Mouse (Mus musculus) lung, postnatal 0 days (tissue): ENCODE measurements around the gene Pex12. TPM values are rescaled to one million over a fixed set of nuclear protein-coding genes. Genes with fewer than 3 reads are reported as not detected.

Source experiments
- ATAC-seq: fragments of 200-750 bp; cut with Nextera tagmentation; 2 replicates; pipeline ENCODE4 v1.8.0; 2017; ENCODE audit warnings: moderate library complexity
- DNase-seq: peaks from one replicate; pipeline ENCODE4 v3.0.0-alpha.2; 2016; ENCODE audit warnings: low spot score
- H3K27ac ChIP-seq: fragments of 300-500 bp; sonication (generic); 2 replicates; pipeline ENCODE4 v1.5.1; 2014; ENCODE audit warnings: antibody characterized with exemption, mild to moderate bottlenecking, low read length, mixed read lengths
- H3K27me3 ChIP-seq: fragments of 300-500 bp; sonication (generic); replicated peaks from 2 replicates; pipeline ENCODE4 v1.6.1; 2014; ENCODE audit warnings: low read length, mixed read lengths; ENCODE audit not compliant: insufficient read depth
- H3K36me3 ChIP-seq: fragments of 300-500 bp; sonication (generic); 2 replicates; pipeline ENCODE4 v1.6.1; 2014; ENCODE audit warnings: low read length, mixed read lengths; ENCODE audit not compliant: insufficient read depth
- H3K4me1 ChIP-seq: fragments of 300-500 bp; sonication (generic); 2 replicates; pipeline ENCODE4 v1.6.1; 2014; ENCODE audit warnings: antibody characterized with exemption, low read depth, low read length, mixed read lengths; ENCODE audit not compliant: insufficient read depth
- H3K4me2 ChIP-seq: fragments of 300-500 bp; sonication (generic); replicated peaks from 2 replicates; pipeline ENCODE4 v1.6.1; 2014; ENCODE audit warnings: low read depth, mild to moderate bottlenecking, low read length, moderate library complexity, mixed read lengths
- H3K4me3 ChIP-seq: fragments of 300-500 bp; sonication (generic); 2 replicates; pipeline ENCODE4 v1.5.1; 2014; ENCODE audit warnings: low read depth, low read length
- H3K9ac ChIP-seq: fragments of 300-500 bp; sonication (generic); replicated peaks from 2 replicates; pipeline ENCODE4 v1.6.1; 2014; ENCODE audit warnings: low read depth, mild to moderate bottlenecking
- H3K9me3 ChIP-seq: fragments of 300-500 bp; sonication (generic); 2 replicates; pipeline ENCODE4 v1.6.1; 2016; ENCODE audit warnings: low read length, mixed read lengths
- CTCF ChIP-seq: IDR thresholded peaks from 2 replicates; pipeline ENCODE4 v1.5.1; 2016; ENCODE audit warnings: antibody characterized with exemption, mild to moderate bottlenecking
- EP300 ChIP-seq: IDR thresholded peaks from 2 replicates; pipeline ENCODE4 v1.6.1; 2016; ENCODE audit warnings: antibody characterized with exemption, mild to moderate bottlenecking, control low read depth
- WGBS: fragments of 180-500 bp; shearing (Covaris S2); extraction: QIAGEN DNeasy Blood & Tissue Kit; methylation state at CpG from one replicate; pipeline ENCODE4 v1.1.7; 2014; 5-methylcytosine and 5-hydroxymethylcytosine counted together
- polyA plus RNA-seq: library from polyadenylated mRNA; unstranded; fragments of >200 nt; fragmentation: Nextera tagmentation; extraction: Ambion mirVana; gene quantifications from 2 replicates; pipeline ENCODE4 v1.2.1, GENCODE M21; 2015

Gene Pex12
- polyA plus RNA-seq, 1 experiment from 2014 or later: 9.0 TPM

DNA sequence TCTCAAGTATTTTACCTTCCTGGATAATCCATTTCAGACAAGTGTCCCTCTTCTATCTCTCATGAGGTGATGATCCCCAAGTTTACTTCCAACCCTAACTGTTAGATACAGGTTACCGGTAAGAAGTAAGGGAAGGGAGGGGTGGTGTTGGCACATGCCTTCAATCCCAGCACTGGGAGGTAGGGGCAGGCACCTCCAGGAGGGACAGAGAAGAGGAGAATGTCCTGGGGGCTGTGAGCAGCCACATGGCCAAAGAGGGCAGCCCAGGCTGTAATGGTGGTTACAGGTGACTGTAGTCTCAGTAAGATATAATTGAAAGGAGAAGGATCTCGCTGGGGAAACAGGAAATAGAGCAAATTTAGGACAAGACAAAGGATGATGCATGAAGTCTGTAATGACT is 20.3 kb downstream of the Pex12 start:
- DNase-seq (no peak), ATAC-seq (no peak)
- WGBS: 40% methylated on average over 2 of the region's 2 CpGs
- H3K36me3 ChIP-seq: no peaks in the 10 kb centered on the region
- H3K9me3 ChIP-seq: no peaks in the 10 kb centered on the region
- no peaks in the 10 kb centered on the region for H3K4me1 ChIP-seq
- H3K27me3 ChIP-seq: no peaks in the 10 kb centered on the region
- TF ChIP-seq EP300: no peak
- no peak for TF ChIP-seq CTCF
- H3K9ac ChIP-seq: no peak overlapping the region
- no peak overlapping the region for H3K27ac ChIP-seq
- H3K4me3 ChIP-seq: no peak overlapping the region
- no peak overlapping the region for H3K4me2 ChIP-seq

DNA sequence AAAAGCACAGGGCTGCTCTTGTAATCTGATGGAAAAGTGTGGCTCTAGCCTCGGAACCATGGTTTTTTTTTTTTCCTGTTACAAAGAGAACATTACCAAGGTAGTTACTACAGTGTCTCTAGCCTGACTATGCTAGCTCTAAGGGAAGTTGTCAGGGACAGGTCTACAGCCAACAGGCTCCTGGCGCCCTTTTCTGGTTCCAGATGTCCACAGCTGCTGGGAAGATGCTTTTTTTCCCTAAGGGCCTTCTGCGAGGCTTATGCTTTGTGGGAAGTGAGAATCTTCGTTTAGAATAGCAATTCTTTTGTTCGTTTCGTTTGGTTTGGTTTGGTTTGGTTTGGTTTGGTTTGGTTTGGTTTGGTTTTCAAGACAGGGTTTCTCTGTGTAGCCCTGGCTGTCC is 22.7 kb downstream of the Pex12 start:
- H3K36me3 ChIP-seq: no peaks in the 10 kb centered on the region
- DNase-seq (no peak), ATAC-seq (no peak)
- TF ChIP-seq CTCF: no peak
- TF ChIP-seq EP300: no peak
- no peak overlapping the region for H3K4me3 ChIP-seq
- H3K27ac ChIP-seq: no peak overlapping the region
- no peak overlapping the region for H3K9ac ChIP-seq
- H3K4me1 ChIP-seq: no peaks in the 10 kb centered on the region
- H3K27me3 ChIP-seq: no peaks in the 10 kb centered on the region
- H3K4me2 ChIP-seq: no peak overlapping the region
- H3K9me3 ChIP-seq: no peaks in the 10 kb centered on the region
- 66% methylated on average over 6 of the region's 6 CpGs for WGBS

DNA sequence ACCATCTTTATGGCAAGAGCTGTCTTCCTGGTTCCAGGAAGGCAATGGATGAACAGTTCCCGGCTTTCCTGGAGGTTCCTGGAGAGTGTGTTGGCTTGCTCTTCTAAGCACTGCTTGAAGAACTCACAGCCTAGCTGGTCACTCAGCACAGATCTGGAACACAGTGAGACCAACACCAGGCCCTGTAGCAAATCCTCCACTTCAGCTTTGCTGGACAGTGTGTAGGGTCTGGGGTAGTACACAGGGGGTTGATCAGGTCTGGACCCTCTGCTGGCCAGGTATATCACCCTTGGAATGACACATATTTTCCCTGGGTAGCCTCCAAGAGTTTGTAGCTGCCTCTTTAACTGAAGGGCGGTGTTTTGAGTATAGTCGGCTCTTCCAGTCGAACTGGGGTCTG is 23.4 kb downstream of the Pex12 start:
- Histone ChIP-seq H3K9me3 (no peaks in the 10 kb centered on the region), H3K9ac (no peak overlapping the region), H3K27me3 (no peaks in the 10 kb centered on the region), H3K4me2 (no peak overlapping the region), H3K4me3 (no peak overlapping the region), H3K36me3 (no peaks in the 10 kb centered on the region), H3K27ac (no peak overlapping the region), H3K4me1 (no peaks in the 10 kb centered on the region)
- TF ChIP-seq CTCF (no peak), EP300 (no peak)
- DNase-seq (no peak), ATAC-seq (no peak)
- 71% methylated on average over 4 of the region's 4 CpGs for WGBS

DNA sequence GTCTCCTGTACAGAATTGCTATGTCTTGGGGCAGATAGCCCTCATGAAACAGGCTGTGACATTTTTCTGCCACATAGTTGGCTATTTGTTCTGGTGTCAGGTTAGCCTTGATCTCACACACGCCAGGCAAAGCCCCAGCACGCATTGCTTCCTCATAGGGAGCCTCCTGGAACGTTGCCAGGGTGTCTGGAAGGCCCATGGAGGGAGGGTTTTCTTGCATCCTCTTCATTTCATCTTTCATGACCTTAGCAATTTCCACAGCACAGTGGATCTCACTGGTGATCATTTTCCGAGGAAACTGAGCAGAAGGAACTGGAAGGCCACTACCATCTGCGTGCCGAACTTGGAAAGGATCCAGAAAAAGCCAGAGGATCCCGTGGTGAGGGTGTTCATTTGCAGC is 26.1 kb downstream of the Pex12 start:
- Histone ChIP-seq H3K4me1 (no peaks in the 10 kb centered on the region), H3K9ac (no peak overlapping the region), H3K4me3 (no peak overlapping the region), H3K4me2 (no peak overlapping the region), H3K36me3 (no peaks in the 10 kb centered on the region), H3K27ac (no peak overlapping the region), H3K9me3 (no peaks in the 10 kb centered on the region), H3K27me3 (no peaks in the 10 kb centered on the region)
- TF ChIP-seq CTCF: no peak
- no peak for TF ChIP-seq EP300
- 30% methylated on average over 7 of the region's 7 CpGs for WGBS
- DNase-seq (no peak), ATAC-seq (no peak)

DNA sequence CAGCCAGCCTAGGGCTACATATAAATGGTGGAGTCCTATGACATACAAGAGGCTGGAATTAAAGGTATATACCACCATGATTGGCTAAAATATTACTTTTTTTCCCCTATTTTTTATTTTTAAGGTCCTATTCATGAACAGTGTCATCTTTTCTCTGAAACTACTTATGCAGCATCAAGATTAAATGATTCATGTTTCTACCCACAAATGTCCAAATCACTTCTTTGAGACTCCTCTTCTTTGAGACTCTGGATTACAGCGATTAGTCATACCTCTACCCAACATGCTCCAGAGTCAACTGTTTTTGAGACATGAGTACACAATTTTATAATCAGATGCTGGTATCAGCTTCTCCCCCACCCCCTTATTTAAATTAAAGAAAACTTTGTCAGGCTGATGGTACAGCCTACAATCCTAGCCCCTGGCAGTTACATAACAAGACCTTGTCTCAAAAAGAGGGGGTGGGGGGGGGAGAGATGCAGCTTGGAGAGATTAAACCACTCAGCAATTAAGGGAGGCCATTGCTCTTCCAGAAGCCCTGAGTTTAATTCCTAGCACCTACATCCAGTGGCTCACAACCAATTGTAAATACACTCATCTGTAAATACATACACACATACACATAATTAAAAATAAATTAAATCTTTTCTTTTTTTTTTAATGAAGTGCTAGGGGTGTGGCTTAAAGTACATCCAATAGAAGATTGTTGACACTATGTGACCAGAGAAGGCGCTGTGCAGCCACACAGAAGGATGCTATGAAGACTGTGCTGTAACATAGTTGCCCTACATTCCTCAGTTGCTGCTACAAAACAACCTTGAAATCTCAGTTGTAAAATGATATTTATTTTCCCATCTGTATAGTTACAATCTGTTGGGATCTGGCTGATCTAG is 30.2 kb downstream of the Pex12 start:
- no peaks in the 10 kb centered on the region for H3K9me3 ChIP-seq
- TF ChIP-seq CTCF: peak; percentile 55
- no peak for TF ChIP-seq EP300
- H3K9ac ChIP-seq: no peak overlapping the region
- WGBS: 25% methylated on average over 2 of the region's 2 CpGs
- ATAC-seq (no peak), DNase-seq (peak; percentile 60)
- H3K4me1 ChIP-seq: no peaks in the 10 kb centered on the region
- no peak overlapping the region; the same call in 1 of the 2 replicates for H3K4me3 ChIP-seq
- no peaks in the 10 kb centered on the region for H3K36me3 ChIP-seq
- H3K27me3 ChIP-seq: no peaks in the 10 kb centered on the region
- H3K27ac ChIP-seq: no peak overlapping the region
- H3K4me2 ChIP-seq: peak overlapping the region; percentile 68; the same call in 1 of the 2 replicates

DNA sequence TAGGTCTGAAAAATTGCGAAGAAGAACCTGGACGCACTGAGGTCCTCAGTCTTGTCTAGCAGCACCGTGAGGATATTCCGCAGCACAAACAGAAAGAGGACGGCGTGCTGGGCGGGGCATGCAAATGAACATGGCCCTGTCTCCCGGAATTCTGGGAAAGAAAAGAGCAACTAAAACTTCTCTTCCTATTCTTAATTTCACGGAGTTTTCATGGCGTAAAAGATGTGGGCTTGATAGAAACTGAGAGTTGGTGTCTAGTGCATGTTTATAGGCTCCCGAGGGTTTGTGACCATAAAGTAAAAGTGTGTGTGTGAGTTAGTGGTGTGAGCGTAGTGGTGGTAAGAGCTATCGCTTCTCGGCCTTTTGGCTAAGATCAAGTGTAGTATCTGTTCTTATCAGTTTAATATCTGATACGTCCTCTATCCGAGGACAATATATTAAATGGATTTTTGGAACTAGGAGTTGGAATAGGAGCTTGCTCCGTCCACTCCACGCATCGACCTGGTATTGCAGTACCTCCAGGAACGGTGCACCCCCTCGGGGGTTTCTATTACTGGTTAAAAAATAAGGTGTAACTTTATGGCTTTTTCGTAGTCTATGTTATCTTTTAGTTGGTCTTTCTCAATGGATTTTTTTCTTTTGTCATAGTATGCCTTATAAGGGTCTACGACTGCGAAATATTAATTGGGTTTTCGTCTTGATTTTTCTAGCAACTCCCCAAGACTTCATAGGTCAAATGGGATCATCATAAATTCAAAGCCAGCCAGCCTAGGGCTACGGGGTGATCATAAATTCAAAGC is 31.0 kb downstream of the Pex12 start:
- H3K27me3 ChIP-seq: no peaks in the 10 kb centered on the region
- H3K36me3 ChIP-seq: no peaks in the 10 kb centered on the region
- H3K27ac ChIP-seq: peak overlapping the region; percentile 65
- peak overlapping the region; percentile 45 for H3K4me3 ChIP-seq
- peak overlapping the region; percentile 68 for H3K4me2 ChIP-seq
- DNase-seq: peak; percentile 91
- no peaks in the 10 kb centered on the region for H3K9me3 ChIP-seq
- peak overlapping the region; percentile 69 for H3K9ac ChIP-seq
- no peaks in the 10 kb centered on the region for H3K4me1 ChIP-seq
- TF ChIP-seq CTCF (no peak), EP300 (peak; percentile 50; the same call in 1 of the 2 replicates)
- under 1% methylated on average over 26 of the region's 26 CpGs for WGBS
- ATAC-seq: peak; percentile 86
